Mouse (Mus musculus) hindbrain, embryonic 14.5 days (tissue): ENCODE results near the gene Psmb1. TPM values are rescaled to one million over a fixed set of nuclear protein-coding genes. Genes with fewer than 3 reads are reported as not detected.
"Not testable (repeated sequence)": the region's sequence is repeated elsewhere in the genome, so short reads cannot be mapped to it uniquely, and the experiment has no call there.

Experiments used
- ATAC-seq: fragments of 200-750 bp; cut with Nextera tagmentation; 2 replicates; pipeline ENCODE4 v1.8.0; 2017; ENCODE audit warnings: moderate number of reproducible peaks, mild to moderate bottlenecking, moderate TSS enrichment, moderate library complexity; ENCODE audit not compliant: low FRiP score
- DNase-seq: peaks from one replicate; pipeline ENCODE4 v3.0.0-alpha.2; 2015; ENCODE audit warnings: low spot score
- H3K27ac ChIP-seq: fragments of 300-500 bp; sonication (generic); 2 replicates; pipeline ENCODE4 v1.5.1; 2014; ENCODE audit warnings: mild to moderate bottlenecking, moderate library complexity
- H3K27me3 ChIP-seq: fragments of 300-500 bp; sonication (generic); 2 replicates; pipeline ENCODE4 v1.6.1; 2014; ENCODE audit warnings: mild to moderate bottlenecking, low read length, mixed read lengths; ENCODE audit not compliant: control insufficient read depth, insufficient read depth
- H3K36me3 ChIP-seq: fragments of 300-500 bp; sonication (generic); replicated peaks from 2 replicates; pipeline ENCODE4 v1.6.1; 2014; ENCODE audit not compliant: control insufficient read depth, insufficient read depth
- H3K4me1 ChIP-seq: fragments of 300-500 bp; sonication (generic); replicated peaks from 2 replicates; pipeline ENCODE4 v1.6.1; 2014; ENCODE audit warnings: antibody characterized with exemption, low read length, mixed read lengths; ENCODE audit not compliant: control insufficient read depth, insufficient read depth
- H3K4me2 ChIP-seq: fragments of 300-500 bp; sonication (generic); replicated peaks from 2 replicates; pipeline ENCODE4 v1.6.1; 2014; ENCODE audit warnings: mild to moderate bottlenecking, moderate library complexity
- H3K4me3 ChIP-seq: fragments of 300-500 bp; sonication (generic); replicated peaks from 2 replicates; pipeline ENCODE4 v1.5.1; 2014; ENCODE audit warnings: mild to moderate bottlenecking, low read length
- H3K9ac ChIP-seq: fragments of 300-500 bp; sonication (generic); 2 replicates; pipeline ENCODE4 v1.6.1; 2014
- H3K9me3 ChIP-seq: fragments of 300-500 bp; sonication (generic); 2 replicates; pipeline ENCODE4 v1.6.1; 2016; ENCODE audit warnings: low read length; ENCODE audit not compliant: control insufficient read depth
- WGBS: fragments of 180-500 bp; shearing (Covaris S2); extraction: QIAGEN DNeasy Blood & Tissue Kit; methylation state at CpG from one replicate; pipeline ENCODE4 v1.1.7; 2014; 5-methylcytosine and 5-hydroxymethylcytosine counted together
- polyA plus RNA-seq: library from polyadenylated mRNA; unstranded; fragments of >200 nt; fragmentation: Nextera tagmentation; extraction: Ambion mirVana; gene quantifications from 2 replicates; pipeline ENCODE4 v1.2.1, GENCODE M21; 2014

The Psmb1 gene
- polyA plus RNA-seq, result 241 and 266 TPM in 2 replicates

GRCm38 (mm10) chr17:15499656-15500394, at the start of gene Psmb1, which contains the start of gene Tbp:
TSS of gene Psmb1 (minus strand) at chr17:15499751.
TSS of gene Tbp (plus strand) at chr17:15499888.
- H3K27ac ChIP-seq, result peak within 1 kb of the TSS; percentile 92
- under 1% methylated on average over 63 of the region's 63 CpGs for WGBS
- peaks cover 31% of the 10 kb centered on the region for H3K36me3 ChIP-seq
- H3K4me2 ChIP-seq, result peak within 1 kb of the TSS; percentile 96
- no peaks in the 10 kb centered on the region for H3K9me3 ChIP-seq
- H3K27me3 ChIP-seq, result no peaks in the 10 kb centered on the region
- peaks cover 36% of the 10 kb centered on the region for H3K4me1 ChIP-seq
- peak; percentile 94 for ATAC-seq
- H3K4me3 ChIP-seq, result peak within 1 kb of the TSS; percentile 90
- peak within 1 kb of the TSS; percentile 87 for H3K9ac ChIP-seq
- DNase-seq, result peak; percentile 99

GRCm38 (mm10) chr17:15546440-15546839, 46.9 kb upstream of the Psmb1 start:
- H3K4me2 ChIP-seq, result no peak overlapping the region
- no peaks in the 10 kb centered on the region for H3K36me3 ChIP-seq
- no peak overlapping the region for H3K9ac ChIP-seq
- H3K4me1 ChIP-seq, result no peaks in the 10 kb centered on the region
- ATAC-seq (no peak), DNase-seq (no peak)
- WGBS, result 64% methylated on average over 4 of the region's 4 CpGs
- H3K27ac ChIP-seq, result no peak overlapping the region
- no peak overlapping the region for H3K4me3 ChIP-seq
- no peaks in the 10 kb centered on the region for H3K27me3 ChIP-seq
- H3K9me3 ChIP-seq, result no peaks in the 10 kb centered on the region

GRCm38 (mm10) chr17:15543868-15544267, 44.3 kb upstream of the Psmb1 start:
- not testable (repeated sequence) for H3K9me3 ChIP-seq, H3K27ac ChIP-seq, H3K9ac ChIP-seq, H3K27me3 ChIP-seq, DNase-seq, H3K4me2 ChIP-seq, H3K4me3 ChIP-seq, H3K4me1 ChIP-seq, ATAC-seq, H3K36me3 ChIP-seq
- 52% methylated on average over 4 of the region's 4 CpGs for WGBS

- Histone ChIP-seq H3K4me2 (no peak overlapping the region), H3K9ac (no peak overlapping the region), H3K27me3 (peaks cover 21% of the 10 kb centered on the region), H3K9me3 (no peaks in the 10 kb centered on the region), H3K27ac (no peak overlapping the region), H3K4me3 (no peak overlapping the region), H3K36me3 (no peaks in the 10 kb centered on the region), H3K4me1 (no peaks in the 10 kb centered on the region)
- DNase-seq (no peak), ATAC-seq (no peak)
- WGBS, result 73% methylated on average over 4 of the region's 4 CpGs
These were observed 40.8 kb upstream of the Psmb1 start for GRCm38 (mm10) chr17:15540309-15540708.

GRCm38 (mm10) chr17:15536457-15536904, 36.9 kb upstream of the Psmb1 start:
- H3K4me1 ChIP-seq, result no peaks in the 10 kb centered on the region
- no peak for ATAC-seq
- DNase-seq, result no peak
- peak overlapping the region; percentile 60 for H3K9ac ChIP-seq
- H3K4me2 ChIP-seq, result peak overlapping the region; percentile 96
- H3K36me3 ChIP-seq, result no peaks in the 10 kb centered on the region
- H3K9me3 ChIP-seq, result no peaks in the 10 kb centered on the region
- WGBS, result 2% methylated on average over 33 of the region's 33 CpGs
- H3K27ac ChIP-seq, result no peak overlapping the region
- peaks cover 24% of the 10 kb centered on the region for H3K27me3 ChIP-seq
- H3K4me3 ChIP-seq, result peak overlapping the region; percentile 46

GRCm38 (mm10) chr17:15535943-15536342, 36.4 kb upstream of the Psmb1 start:
- DNase-seq, result no peak
- H3K9me3 ChIP-seq, result no peaks in the 10 kb centered on the region
- peak overlapping the region; percentile 46 for H3K4me3 ChIP-seq
- 19% methylated on average over 8 of the region's 8 CpGs for WGBS
- peak overlapping the region; percentile 96 for H3K4me2 ChIP-seq
- ATAC-seq, result no peak
- H3K27me3 ChIP-seq, result peaks cover 24% of the 10 kb centered on the region
- H3K36me3 ChIP-seq, result no peaks in the 10 kb centered on the region
- no peaks in the 10 kb centered on the region for H3K4me1 ChIP-seq
- H3K27ac ChIP-seq, result no peak overlapping the region
- H3K9ac ChIP-seq, result peak overlapping the region; percentile 60; the same call in 1 of the 2 replicates

- Histone ChIP-seq H3K4me3 (no peak overlapping the region), H3K36me3 (no peaks in the 10 kb centered on the region), H3K27me3 (peaks cover 24% of the 10 kb centered on the region), H3K4me2 (no peak overlapping the region), H3K4me1 (no peaks in the 10 kb centered on the region), H3K9me3 (no peaks in the 10 kb centered on the region), H3K9ac (no peak overlapping the region), H3K27ac (no peak overlapping the region)
- 71% methylated on average over 11 of the region's 11 CpGs for WGBS
- no peak for ATAC-seq
- no peak for DNase-seq
These were observed 35.7 kb upstream of the Psmb1 start for GRCm38 (mm10) chr17:15535162-15535800.

GRCm38 (mm10) chr17:15530141-15530540, 30.6 kb upstream of the Psmb1 start:
- no peak for ATAC-seq
- WGBS, result 4% methylated on average over 5 of the region's 5 CpGs

GRCm38 (mm10) chr17:15528887-15529286, 29.3 kb upstream of the Psmb1 start:
- peaks cover 19% of the 10 kb centered on the region for H3K4me1 ChIP-seq
- H3K4me2 ChIP-seq, result no peak overlapping the region
- DNase-seq (no peak), ATAC-seq (no peak)
- no peaks in the 10 kb centered on the region for H3K9me3 ChIP-seq
- no peak overlapping the region for H3K27ac ChIP-seq
- no peak overlapping the region for H3K9ac ChIP-seq
- peaks cover 18% of the 10 kb centered on the region for H3K36me3 ChIP-seq
- no peaks in the 10 kb centered on the region for H3K27me3 ChIP-seq
- 88% methylated on average over 2 of the region's 2 CpGs for WGBS
- H3K4me3 ChIP-seq, result no peak overlapping the region

More at GRCm38 (mm10) chr17:15530141-15530540, 30.6 kb upstream of the Psmb1 start:
- Histone ChIP-seq H3K27ac (no peak overlapping the region), H3K9ac (no peak overlapping the region), H3K4me2 (no peak overlapping the region), H3K9me3 (no peaks in the 10 kb centered on the region), H3K27me3 (0 out of 2 replicates have a peak, but pooled peaks cover 3% of the 10 kb centered on the region), H3K4me3 (no peak overlapping the region), H3K36me3 (peaks cover 6% of the 10 kb centered on the region), H3K4me1 (peaks cover 19% of the 10 kb centered on the region)
- DNase-seq, result peak; percentile 68
